Mouse (Mus musculus): Measurements from ENCODE around the gene Gm21708.
"Not testable (repeated sequence)": the region's sequence is repeated elsewhere in the genome, so short reads cannot be mapped to it uniquely, and the experiment has no call there.

Gm21708 gene

GRCm38 (mm10) chrY:3410067-3410466, at the start of gene Gm21708, which contains the start of gene Gm21704:
Gene Gm21708 (minus strand): TSS chrY:3410167.
Gene Gm21704 (minus strand): TSS chrY:3410167.
- not testable (repeated sequence) for DNase-seq (ENCODE audit: low read depth, low spot score)

Data from CD4-positive, CD25-positive, alpha-beta regulatory T cell, adult 2 months (primary cell).